Mouse (Mus musculus): Measurements from ENCODE around the gene Fam76b.

DNA sequence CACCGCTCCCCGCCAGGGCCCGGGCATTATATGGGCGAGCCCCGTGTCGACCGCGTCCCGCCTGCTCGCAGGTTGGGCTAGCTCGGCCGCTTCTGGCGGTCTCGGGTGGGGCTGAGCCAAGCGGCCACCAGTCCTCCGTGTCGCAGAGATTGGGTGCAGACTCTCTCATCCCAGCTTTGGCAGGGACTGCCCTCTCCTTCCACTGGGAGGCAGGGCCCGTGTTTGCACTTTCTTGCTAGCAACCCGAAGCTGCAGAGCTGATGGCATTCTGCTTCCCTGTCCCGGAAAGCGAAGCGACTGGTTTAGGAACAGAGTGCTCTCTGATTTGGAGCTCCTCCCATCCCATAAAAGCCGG lies 548 bp downstream of the Fam76b start:
- TF ChIP-seq CHD2 (IDR thresholded peaks at IDR 0.05; ENCODE audit: low read depth, low read length), result no peak
- TF ChIP-seq ZC3H11A (IDR thresholded peaks at IDR 0.05; ENCODE audit: borderline replicate concordance, low read depth, low read length), result no peak

All from ES-E14 (cell line).